Mouse (Mus musculus) G1E (cell line): ENCODE results near the gene Foxg1.

Source experiments
- CTCF ChIP-seq: IDR thresholded peaks from 2 replicates; pipeline ENCODE4 v1.5.1; 2012; ENCODE audit warnings: low read depth, low read length, inconsistent platforms, mixed read lengths
- GATA1 ChIP-seq: IDR thresholded peaks from 2 replicates; pipeline ENCODE4 v1.6.1; 2012; ENCODE audit warnings: borderline replicate concordance, low read length, inconsistent platforms, mixed read lengths
- GATA2 ChIP-seq: IDR thresholded peaks from 2 replicates; pipeline ENCODE4 v1.6.1; 2012; ENCODE audit warnings: low read depth, low read length, inconsistent platforms, borderline replicate concordance
- POLR2AphosphoS5 ChIP-seq: IDR thresholded peaks from 2 replicates; pipeline ENCODE4 v1.6.1; 2012; ENCODE audit warnings: low read depth, low read length, inconsistent platforms; ENCODE audit not compliant: insufficient replicate concordance
- TAL1 ChIP-seq: conservative IDR thresholded peaks from 2 replicates; pipeline ENCODE4 v1.6.1; 2012; ENCODE audit warnings: low read depth, low read length, inconsistent platforms, mixed read lengths

- no peak for TF ChIP-seq CTCF
- TF ChIP-seq GATA1: no peak
- TF ChIP-seq TAL1: no peak
- no peak for TF ChIP-seq POLR2AphosphoS5
- TF ChIP-seq GATA2: no peak
These were observed 18.3 kb downstream of the Foxg1 start for GRCm38 (mm10) chr12:49400853-49401118.
